Mouse (Mus musculus) testis, adult 2 months (tissue): Measurements from ENCODE around the gene Rab12.

Experiments
- CTCF ChIP-seq: fragments of 200-500 bp; IDR thresholded peaks from 2 replicates; pipeline ENCODE4 v1.5.1; 2012; ENCODE audit warnings: low read depth, mild to moderate bottlenecking, inconsistent platforms, low read length, moderate library complexity; ENCODE audit not compliant: control insufficient read depth, insufficient read depth, insufficient replicate concordance
- POLR2A ChIP-seq: fragments of 200-500 bp; IDR thresholded peaks from 2 replicates; pipeline ENCODE4 v1.6.1; 2012; ENCODE audit warnings: low read depth, mild to moderate bottlenecking, inconsistent platforms, low read length, moderate library complexity; ENCODE audit not compliant: control insufficient read depth

DNA sequence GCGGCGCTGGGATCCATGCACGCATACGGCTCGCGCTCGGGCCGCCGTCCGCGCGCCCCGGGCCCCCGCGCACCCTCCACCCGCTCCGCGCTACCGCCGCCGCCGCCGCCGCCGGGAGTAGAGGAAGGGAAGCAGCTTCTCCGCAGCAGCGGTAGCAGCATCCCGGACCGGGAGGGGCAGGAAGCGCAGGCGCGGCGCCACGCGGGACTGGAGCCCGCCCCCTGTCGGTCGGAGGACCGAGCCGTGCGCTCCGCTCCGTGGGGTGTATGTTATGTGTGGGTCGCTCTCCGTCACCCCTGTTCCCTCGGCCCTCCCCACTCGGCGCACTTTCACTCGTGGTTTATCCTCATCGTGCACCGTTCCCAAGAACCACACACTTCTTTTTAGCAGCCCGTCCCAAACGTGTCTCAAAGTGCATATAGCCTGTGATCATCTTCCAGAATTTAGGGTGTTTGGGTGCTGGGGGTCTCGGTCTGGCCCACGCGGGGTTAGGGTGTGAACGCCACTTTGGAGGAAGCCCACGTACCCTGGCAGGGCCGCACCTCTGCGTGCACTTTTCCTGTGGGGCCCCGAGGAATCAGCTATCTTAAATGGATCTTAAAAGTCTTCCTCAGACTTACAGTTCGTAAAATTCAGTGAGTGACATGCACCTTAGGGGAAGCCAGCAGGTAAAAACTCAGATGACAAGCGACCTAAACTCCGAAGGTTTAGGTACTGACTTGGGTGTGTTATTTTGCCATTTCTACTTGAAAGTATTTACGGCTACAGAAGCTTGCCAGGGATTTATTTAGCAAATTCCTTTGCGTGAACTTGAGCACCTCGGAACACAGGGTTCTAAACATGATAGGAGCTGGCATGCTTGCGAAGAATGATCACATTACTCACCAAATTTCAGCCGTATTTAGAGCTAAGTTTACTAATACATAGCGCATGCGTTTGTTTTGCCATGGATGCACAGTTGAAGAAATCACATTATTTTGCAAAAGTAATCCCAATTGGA is at the start of gene Rab12:
- TF ChIP-seq CTCF, result peak; percentile 87; the same call in 1 of the 2 replicates
- TF ChIP-seq POLR2A, result peak; percentile 56
